Mouse (Mus musculus) midbrain, embryonic 11.5 days (tissue): Measurements from ENCODE around the gene Hoxa9. TPM values are rescaled to one million over a fixed set of nuclear protein-coding genes. Genes with fewer than 3 reads are reported as not detected.

Experiments used
- ATAC-seq: fragments of 200-750 bp; cut with Nextera tagmentation; 2 replicates; pipeline ENCODE4 v1.8.0; 2017; ENCODE audit warnings: moderate TSS enrichment, moderate library complexity; ENCODE audit not compliant: low FRiP score
- DNase-seq: peaks from one replicate; pipeline ENCODE4 v3.0.0; 2015; ENCODE audit warnings: low spot score; ENCODE audit errors: missing footprints
- H3K27ac ChIP-seq: fragments of 300-500 bp; sonication (generic); 2 replicates; pipeline ENCODE4 v1.5.1; 2014; ENCODE audit warnings: low read depth, low read length
- H3K27me3 ChIP-seq: fragments of 300-500 bp; sonication (generic); 2 replicates; pipeline ENCODE4 v1.6.1; 2014; ENCODE audit warnings: mild to moderate bottlenecking, low read length, moderate library complexity, mixed read lengths; ENCODE audit not compliant: control insufficient read depth, insufficient read depth
- H3K36me3 ChIP-seq: fragments of 300-500 bp; sonication (generic); 2 replicates; pipeline ENCODE4 v1.6.1; 2014; ENCODE audit warnings: mild to moderate bottlenecking, low read length, moderate library complexity, mixed read lengths; ENCODE audit not compliant: control insufficient read depth, insufficient read depth
- H3K4me1 ChIP-seq: fragments of 300-500 bp; sonication (generic); 2 replicates; pipeline ENCODE4 v1.6.1; 2014; ENCODE audit warnings: low read length; ENCODE audit not compliant: control insufficient read depth, insufficient read depth
- H3K4me2 ChIP-seq: fragments of 300-500 bp; sonication (generic); 2 replicates; pipeline ENCODE4 v1.6.1; 2014; ENCODE audit warnings: mild to moderate bottlenecking, moderate library complexity
- H3K4me3 ChIP-seq: fragments of 300-500 bp; sonication (generic); 2 replicates; pipeline ENCODE4 v1.5.1; 2014; ENCODE audit warnings: low read depth, low read length
- H3K9ac ChIP-seq: fragments of 300-500 bp; sonication (generic); 2 replicates; pipeline ENCODE4 v1.6.1; 2014; ENCODE audit warnings: low read length
- H3K9me3 ChIP-seq: fragments of 300-500 bp; sonication (generic); 2 replicates; pipeline ENCODE4 v1.6.1; 2016; ENCODE audit warnings: low read length; ENCODE audit not compliant: control insufficient read depth
- WGBS: fragments of 180-500 bp; shearing (Covaris S2); extraction: QIAGEN DNeasy Blood & Tissue Kit; methylation state at CpG from one replicate; pipeline ENCODE4 v1.1.7; 2014; 5-methylcytosine and 5-hydroxymethylcytosine counted together
- polyA plus RNA-seq: library from polyadenylated mRNA; unstranded; fragments of >200 nt; fragmentation: Nextera tagmentation; extraction: Ambion mirVana; gene quantifications from 2 replicates; pipeline ENCODE4 v1.2.1, GENCODE M21; 2014

The Hoxa9 gene
- polyA plus RNA-seq, 1 experiment from 2014 or later: not detected

GRCm38 (mm10) chr6:52208072-52208867 lies 22.6 kb downstream of the Hoxa9 start, which contains the start of gene Hoxa6:
Gene Hoxa6, minus strand, starts transcription at chr6:52208722.
- peaks cover 100% of the 10 kb centered on the region for H3K27me3 ChIP-seq
- H3K27ac ChIP-seq: no peak within 1 kb of the TSS
- under 1% methylated on average over 47 of the region's 47 CpGs for WGBS
- no peaks in the 10 kb centered on the region for H3K36me3 ChIP-seq
- no peaks in the 10 kb centered on the region for H3K9me3 ChIP-seq
- H3K4me3 ChIP-seq: no peak within 1 kb of the TSS
- peaks cover 7% of the 10 kb centered on the region for H3K4me1 ChIP-seq
- no peak within 1 kb of the TSS for H3K9ac ChIP-seq
- DNase-seq: no peak
- no peak for ATAC-seq
- H3K4me2 ChIP-seq: no peak within 1 kb of the TSS

GRCm38 (mm10) chr6:52207684-52207976 lies 23.3 kb downstream of the Hoxa9 start:
- Histone ChIP-seq H3K36me3 (no peaks in the 10 kb centered on the region), H3K4me2 (no peak overlapping the region), H3K4me1 (peaks cover 7% of the 10 kb centered on the region), H3K27me3 (peaks cover 100% of the 10 kb centered on the region), H3K27ac (no peak overlapping the region), H3K9me3 (no peaks in the 10 kb centered on the region), H3K9ac (no peak overlapping the region), H3K4me3 (no peak overlapping the region)
- no peak for ATAC-seq
- no peak for DNase-seq

- ATAC-seq (no peak), DNase-seq (no peak)
- Histone ChIP-seq H3K27me3 (peaks cover 100% of the 10 kb centered on the region), H3K4me3 (no peak overlapping the region), H3K4me1 (peaks cover 7% of the 10 kb centered on the region), H3K4me2 (no peak overlapping the region), H3K36me3 (no peaks in the 10 kb centered on the region), H3K9me3 (no peaks in the 10 kb centered on the region), H3K27ac (no peak overlapping the region), H3K9ac (no peak overlapping the region)
- WGBS: 5% methylated on average over 4 of the region's 4 CpGs
Observed at GRCm38 (mm10) chr6:52206882-52207683, 23.8 kb downstream of the Hoxa9 start.

GRCm38 (mm10) chr6:52205638-52206621 lies 25.0 kb downstream of the Hoxa9 start:
- Histone ChIP-seq H3K9ac (no peak overlapping the region), H3K27me3 (peaks cover 100% of the 10 kb centered on the region)
- under 1% methylated on average over 55 of the region's 55 CpGs for WGBS

GRCm38 (mm10) chr6:52205221-52205620 lies 25.7 kb downstream of the Hoxa9 start:
- H3K4me1 ChIP-seq: peaks cover 7% of the 10 kb centered on the region
- ATAC-seq (no peak), DNase-seq (peak; percentile 97)
- H3K27me3 ChIP-seq: peaks cover 100% of the 10 kb centered on the region
- no peaks in the 10 kb centered on the region for H3K36me3 ChIP-seq
- H3K9ac ChIP-seq: no peak overlapping the region
- WGBS: 5% methylated on average over 14 of the region's 14 CpGs
- no peak overlapping the region for H3K27ac ChIP-seq
- H3K4me3 ChIP-seq: no peak overlapping the region
- H3K9me3 ChIP-seq: no peaks in the 10 kb centered on the region
- no peak overlapping the region for H3K4me2 ChIP-seq

More at GRCm38 (mm10) chr6:52205638-52206621, 25.0 kb downstream of the Hoxa9 start:
- no peak for ATAC-seq
- Histone ChIP-seq H3K4me1 (peaks cover 7% of the 10 kb centered on the region), H3K36me3 (no peaks in the 10 kb centered on the region), H3K4me3 (no peak overlapping the region), H3K27ac (no peak overlapping the region), H3K9me3 (no peaks in the 10 kb centered on the region), H3K4me2 (no peak overlapping the region)
- peak; percentile 95 for DNase-seq

- WGBS: under 1% methylated on average over 65 of the region's 65 CpGs
- Histone ChIP-seq H3K4me1 (peaks cover 7% of the 10 kb centered on the region), H3K9ac (no peak within 1 kb of the TSS), H3K4me3 (peak within 1 kb of the TSS; percentile 10), H3K36me3 (no peaks in the 10 kb centered on the region), H3K4me2 (peak within 1 kb of the TSS; percentile 22), H3K27ac (no peak within 1 kb of the TSS), H3K27me3 (peaks cover 100% of the 10 kb centered on the region), H3K9me3 (no peaks in the 10 kb centered on the region)
- ATAC-seq (no peak), DNase-seq (peak; percentile 97)
Observed at GRCm38 (mm10) chr6:52204050-52204752, 26.7 kb downstream of the Hoxa9 start, which contains the start of gene Hoxa5. Gene Hoxa5, minus strand, starts transcription at chr6:52204587.

- H3K36me3 ChIP-seq: no peaks in the 10 kb centered on the region
- ATAC-seq: no peak
- H3K9me3 ChIP-seq: no peaks in the 10 kb centered on the region
- H3K27ac ChIP-seq: no peak overlapping the region
- no peak overlapping the region for H3K9ac ChIP-seq
- H3K27me3 ChIP-seq: peaks cover 98% of the 10 kb centered on the region
- peak overlapping the region; percentile 10 for H3K4me3 ChIP-seq
- peaks cover 7% of the 10 kb centered on the region for H3K4me1 ChIP-seq
- under 1% methylated on average over 46 of the region's 46 CpGs for WGBS
- peak overlapping the region; percentile 22 for H3K4me2 ChIP-seq
- peak; percentile 96 for DNase-seq
Observed at GRCm38 (mm10) chr6:52203371-52204049, 27.4 kb downstream of the Hoxa9 start.

GRCm38 (mm10) chr6:52203121-52203370 lies 27.8 kb downstream of the Hoxa9 start:
- DNase-seq: no peak
- no peak overlapping the region for H3K9ac ChIP-seq
- no peak overlapping the region for H3K4me3 ChIP-seq
- H3K9me3 ChIP-seq: no peaks in the 10 kb centered on the region
- no peak overlapping the region for H3K4me2 ChIP-seq
- ATAC-seq: no peak
- H3K36me3 ChIP-seq: no peaks in the 10 kb centered on the region
- WGBS: 1% methylated on average over 10 of the region's 10 CpGs
- no peak overlapping the region for H3K27ac ChIP-seq
- peaks cover 7% of the 10 kb centered on the region for H3K4me1 ChIP-seq
- peaks cover 98% of the 10 kb centered on the region for H3K27me3 ChIP-seq
